Mouse (Mus musculus) embryonic facial prominence, embryonic 11.5 days (tissue): ENCODE measurements around the gene Mroh2a. TPM values are rescaled to one million over a fixed set of nuclear protein-coding genes. Genes with fewer than 3 reads are reported as not detected.
A peak's percentile ranks its signal among the peaks of the same experiment; 100 is the strongest.

Experiments used
- ATAC-seq: fragments of 200-750 bp; cut with Nextera tagmentation; replicated peaks from 2 replicates; pipeline ENCODE4 v1.8.0; 2017; ENCODE audit warnings: low read depth; ENCODE audit not compliant: insufficient number of reproducible peaks, low FRiP score, low TSS enrichment
- DNase-seq: peaks from one replicate; pipeline ENCODE4 v3.0.0-alpha.2; 2015; ENCODE audit warnings: low spot score
- H3K27ac ChIP-seq: fragments of 300-500 bp; sonication (generic); replicated peaks from 2 replicates; pipeline ENCODE4 v1.5.1; 2014; ENCODE audit warnings: mild to moderate bottlenecking, low read depth, low read length, control low read depth
- H3K27me3 ChIP-seq: fragments of 300-500 bp; sonication (generic); 2 replicates; pipeline ENCODE4 v1.6.1; 2014; ENCODE audit warnings: mild to moderate bottlenecking, low read length, moderate library complexity, mixed read lengths; ENCODE audit not compliant: control insufficient read depth, insufficient read depth
- H3K36me3 ChIP-seq: fragments of 300-500 bp; sonication (generic); replicated peaks from 2 replicates; pipeline ENCODE4 v1.6.1; 2014; ENCODE audit warnings: low read depth, mild to moderate bottlenecking, low read length, moderate library complexity, mixed read lengths; ENCODE audit not compliant: control insufficient read depth, insufficient read depth
- H3K4me1 ChIP-seq: fragments of 300-500 bp; sonication (generic); 2 replicates; pipeline ENCODE4 v1.6.1; 2014; ENCODE audit warnings: low read length, mixed read lengths; ENCODE audit not compliant: control insufficient read depth, insufficient read depth
- H3K4me2 ChIP-seq: fragments of 300-500 bp; sonication (generic); 2 replicates; pipeline ENCODE4 v1.6.1; 2014; ENCODE audit warnings: low read depth, mild to moderate bottlenecking, control low read depth, low read length, moderate library complexity
- H3K4me3 ChIP-seq: fragments of 300-500 bp; sonication (generic); 2 replicates; pipeline ENCODE4 v1.5.1; 2014; ENCODE audit warnings: low read depth, low read length, control low read depth
- H3K9ac ChIP-seq: fragments of 300-500 bp; sonication (generic); replicated peaks from 2 replicates; pipeline ENCODE4 v1.6.1; 2014; ENCODE audit warnings: mild to moderate bottlenecking, control low read depth, low read length
- H3K9me3 ChIP-seq: fragments of 300-500 bp; sonication (generic); replicated peaks from 2 replicates; pipeline ENCODE4 v1.6.1; 2016; ENCODE audit warnings: mild to moderate bottlenecking, low read length, inconsistent platforms, mixed read lengths; ENCODE audit not compliant: control insufficient read depth
- whole genome bisulfite sequencing: fragments of 180-500 bp; shearing (Covaris S2); extraction: QIAGEN DNeasy Blood & Tissue Kit; methylation state at CpG from one replicate; pipeline ENCODE4 v1.1.7; 2014; 5-methylcytosine and 5-hydroxymethylcytosine counted together
- polyA plus RNA-seq: library from polyadenylated mRNA; unstranded; fragments of >200 nt; fragmentation: Nextera tagmentation; extraction: Ambion mirVana; gene quantifications from 2 replicates; pipeline ENCODE4 v1.2.1, GENCODE M21; 2014

Mroh2a gene
- polyA plus RNA-seq, 1 experiment from 2014 or later = 1.00 TPM

GRCm38 (mm10) chr1:88273832-88274231 is 47.0 kb downstream of the Mroh2a start:
- Histone ChIP-seq H3K4me2 (no peak overlapping the region), H3K9me3 (no peaks in the 10 kb centered on the region), H3K36me3 (peaks cover 36% of the 10 kb centered on the region), H3K4me3 (no peak overlapping the region), H3K27ac (no peak overlapping the region), H3K9ac (no peak overlapping the region), H3K27me3 (no peaks in the 10 kb centered on the region), H3K4me1 (peaks cover 9% of the 10 kb centered on the region)
- 84% methylated on average over 4 of the region's 4 CpGs for WGBS
- DNase-seq (no peak), ATAC-seq (no peak)

DNA sequence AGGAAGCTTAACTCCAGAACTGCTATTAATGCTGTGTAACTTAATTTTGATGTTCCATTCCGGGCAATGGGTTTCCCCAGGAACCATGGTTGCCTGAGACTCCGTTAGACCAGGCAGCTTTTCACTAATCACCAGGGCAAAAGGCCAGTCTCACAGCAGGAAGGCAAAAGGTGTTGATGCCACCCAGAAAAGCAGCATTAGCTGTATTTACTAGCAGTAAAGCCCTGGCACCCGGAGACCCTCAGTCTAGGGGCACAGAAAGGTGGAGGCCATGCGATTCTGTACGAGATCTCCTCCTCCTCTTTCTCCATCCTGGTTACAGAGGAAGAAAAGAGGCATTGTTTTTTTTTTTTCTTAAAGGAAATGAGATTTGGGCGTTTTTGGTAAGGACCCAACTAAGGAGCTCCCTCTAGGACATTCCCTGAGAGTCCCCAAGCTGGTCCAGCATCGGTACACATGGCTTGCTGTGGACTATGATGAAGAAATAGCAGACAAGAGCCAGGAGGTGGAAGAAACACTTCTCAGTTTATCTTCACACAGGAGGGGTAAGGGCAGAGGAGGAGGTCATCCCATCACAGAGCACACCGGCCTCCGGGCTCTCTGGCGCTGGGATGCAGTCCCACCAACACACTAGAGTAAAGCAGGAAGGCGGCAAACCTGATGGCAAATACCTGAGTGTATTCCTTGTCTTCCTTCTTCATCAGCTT is 47.7 kb downstream of the Mroh2a start:
- DNase-seq (no peak), ATAC-seq (no peak)
- no peak overlapping the region for H3K4me2 ChIP-seq
- no peaks in the 10 kb centered on the region for H3K27me3 ChIP-seq
- no peak overlapping the region for H3K4me3 ChIP-seq
- no peaks in the 10 kb centered on the region for H3K9me3 ChIP-seq
- H3K9ac ChIP-seq = no peak overlapping the region
- H3K4me1 ChIP-seq = peaks cover 9% of the 10 kb centered on the region
- H3K27ac ChIP-seq = no peak overlapping the region
- H3K36me3 ChIP-seq = peaks cover 29% of the 10 kb centered on the region
- 72% methylated on average over 11 of the region's 11 CpGs for WGBS

DNA sequence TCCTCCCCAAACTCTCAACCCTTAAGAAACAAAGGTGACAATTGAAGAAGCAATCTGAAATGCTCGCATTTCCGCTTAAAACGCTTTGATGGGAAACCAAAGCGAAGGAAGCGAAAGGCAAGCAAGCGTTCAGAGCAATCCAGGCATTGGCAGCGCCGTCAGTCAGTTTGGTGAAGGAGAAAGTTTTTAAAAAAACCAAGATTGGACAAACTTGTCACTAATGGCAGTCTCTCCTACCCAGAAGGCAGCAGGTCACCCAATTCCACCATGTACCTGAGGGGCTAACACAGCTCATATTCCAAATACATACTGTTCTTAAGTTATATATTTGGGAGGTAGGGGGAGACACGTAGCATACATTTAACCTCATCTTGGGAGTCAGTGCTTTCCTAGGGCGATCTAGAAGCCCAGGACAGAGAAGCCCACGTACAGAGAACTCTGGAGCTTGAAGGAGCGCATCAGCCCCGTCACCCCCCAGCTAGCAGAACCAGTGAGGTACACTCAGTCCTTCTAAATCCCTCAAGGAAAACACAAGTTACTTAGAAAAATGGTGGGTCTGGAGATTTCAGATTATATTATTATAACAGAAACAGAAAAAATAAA is 48.4 kb downstream of the Mroh2a start:
- Histone ChIP-seq H3K4me1 (peaks cover 9% of the 10 kb centered on the region), H3K27me3 (no peaks in the 10 kb centered on the region), H3K9me3 (no peaks in the 10 kb centered on the region), H3K4me3 (no peak overlapping the region), H3K9ac (no peak overlapping the region; the same call in 1 of the 2 replicates), H3K36me3 (peaks cover 24% of the 10 kb centered on the region), H3K27ac (no peak overlapping the region), H3K4me2 (no peak overlapping the region)
- DNase-seq (no peak), ATAC-seq (no peak)
- 71% methylated on average over 13 of the region's 13 CpGs for WGBS

- no peak for ATAC-seq
- Histone ChIP-seq H3K36me3 (peaks cover 24% of the 10 kb centered on the region), H3K4me3 (peak overlapping the region; percentile 62), H3K27ac (no peak overlapping the region), H3K9ac (peak overlapping the region; percentile 78), H3K4me1 (peaks cover 9% of the 10 kb centered on the region), H3K4me2 (peak overlapping the region; percentile 65), H3K9me3 (no peaks in the 10 kb centered on the region), H3K27me3 (no peaks in the 10 kb centered on the region)
- WGBS = 67% methylated on average over 13 of the region's 13 CpGs
- DNase-seq = no peak
Observed at GRCm38 (mm10) chr1:88275698-88276523, 49.1 kb downstream of the Mroh2a start.

GRCm38 (mm10) chr1:88276524-88277097 is 49.8 kb downstream of the Mroh2a start:
- ATAC-seq = peak; percentile 51
- Histone ChIP-seq H3K9ac (peak overlapping the region; percentile 78), H3K27ac (peak overlapping the region; percentile 68), H3K9me3 (no peaks in the 10 kb centered on the region), H3K4me1 (peaks cover 9% of the 10 kb centered on the region), H3K36me3 (peaks cover 20% of the 10 kb centered on the region), H3K27me3 (no peaks in the 10 kb centered on the region), H3K4me3 (peak overlapping the region; percentile 62), H3K4me2 (peak overlapping the region; percentile 65)
- WGBS = 34% methylated on average over 10 of the region's 10 CpGs
- no peak for DNase-seq

GRCm38 (mm10) chr1:88277098-88277817 is 50.5 kb downstream of the Mroh2a start, which contains the start of the genes Hjurp and Trpm8:
TSS of gene Hjurp (minus strand) at chr1:88277633.
TSS of gene Trpm8 (plus strand) at chr1:88277661.
- H3K36me3 ChIP-seq = peaks cover 15% of the 10 kb centered on the region
- H3K4me1 ChIP-seq = peaks cover 9% of the 10 kb centered on the region
- H3K27ac ChIP-seq = peak within 1 kb of the TSS; percentile 68
- ATAC-seq (peak; percentile 94), DNase-seq (peak; percentile 100)
- H3K9ac ChIP-seq = peak within 1 kb of the TSS; percentile 78
- H3K4me3 ChIP-seq = peak within 1 kb of the TSS; percentile 62
- peak within 1 kb of the TSS; percentile 65 for H3K4me2 ChIP-seq
- no peaks in the 10 kb centered on the region for H3K27me3 ChIP-seq
- WGBS = under 1% methylated on average over 50 of the region's 50 CpGs
- no peaks in the 10 kb centered on the region for H3K9me3 ChIP-seq

- H3K4me1 ChIP-seq = peaks cover 9% of the 10 kb centered on the region
- peaks cover 2% of the 10 kb centered on the region for H3K9me3 ChIP-seq
- H3K9ac ChIP-seq = peak overlapping the region; percentile 78
- DNase-seq (no peak), ATAC-seq (0 out of 2 replicates have a peak, but pooled peaks have one; percentile 1)
- peaks cover 12% of the 10 kb centered on the region for H3K36me3 ChIP-seq
- 66% methylated on average over 18 of the region's 18 CpGs for WGBS
- peak overlapping the region; percentile 65 for H3K4me2 ChIP-seq
- H3K27me3 ChIP-seq = no peaks in the 10 kb centered on the region
- H3K4me3 ChIP-seq = peak overlapping the region; percentile 62
- no peak overlapping the region for H3K27ac ChIP-seq
Observed at GRCm38 (mm10) chr1:88277818-88278511, 51.2 kb downstream of the Mroh2a start.
